Mouse (Mus musculus): ENCODE results near the gene Nrf1.

Gene Nrf1

DNA sequence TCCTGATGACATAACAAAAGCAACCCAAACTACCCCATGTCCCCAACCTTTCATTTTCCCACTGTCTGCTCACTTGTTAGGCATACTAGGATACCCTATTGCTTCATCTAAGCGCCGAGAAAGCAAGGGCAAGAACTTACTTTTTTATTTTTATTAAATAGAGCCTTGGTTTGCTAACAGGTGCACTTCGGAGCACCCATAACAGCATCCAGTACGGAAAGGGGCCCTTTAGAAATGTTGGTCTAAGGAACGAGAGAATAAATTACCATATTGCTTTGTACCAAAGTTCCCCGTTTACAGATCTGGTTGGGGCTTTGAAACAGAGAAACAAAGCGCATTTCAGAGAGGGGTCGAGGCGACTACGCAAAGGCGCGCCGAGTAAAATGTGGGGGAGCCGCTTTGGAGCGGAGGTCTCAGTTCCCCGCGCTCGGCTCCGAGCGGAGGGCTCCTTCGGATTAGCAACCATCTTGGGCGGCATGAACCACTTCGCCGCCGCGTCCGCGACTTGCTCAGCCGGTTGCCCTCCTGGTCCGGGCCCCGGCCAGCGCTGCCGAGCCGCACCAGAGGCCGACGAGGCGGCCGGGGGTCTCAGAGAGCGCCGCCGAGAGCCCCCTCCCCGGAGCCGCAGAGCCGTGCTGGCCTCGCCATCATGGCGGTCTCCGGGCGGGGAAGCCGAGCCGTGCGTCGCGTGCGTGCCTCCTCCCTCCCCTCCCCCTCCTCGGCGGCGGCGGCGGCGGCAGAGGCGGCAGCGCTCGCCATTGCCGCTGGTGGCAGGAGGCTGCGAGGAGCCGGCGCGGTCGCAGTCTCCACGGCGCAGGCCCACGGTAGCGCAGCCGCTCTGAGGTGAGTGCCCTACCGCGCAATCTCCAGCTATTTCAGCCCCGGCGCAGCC lies at the start of gene Nrf1:
Gene Nrf1, plus strand, starts transcription at position 718 of the 892 bp plus-strand sequence.
- DNase-seq, result peak; percentile 84 to 86

DNA sequence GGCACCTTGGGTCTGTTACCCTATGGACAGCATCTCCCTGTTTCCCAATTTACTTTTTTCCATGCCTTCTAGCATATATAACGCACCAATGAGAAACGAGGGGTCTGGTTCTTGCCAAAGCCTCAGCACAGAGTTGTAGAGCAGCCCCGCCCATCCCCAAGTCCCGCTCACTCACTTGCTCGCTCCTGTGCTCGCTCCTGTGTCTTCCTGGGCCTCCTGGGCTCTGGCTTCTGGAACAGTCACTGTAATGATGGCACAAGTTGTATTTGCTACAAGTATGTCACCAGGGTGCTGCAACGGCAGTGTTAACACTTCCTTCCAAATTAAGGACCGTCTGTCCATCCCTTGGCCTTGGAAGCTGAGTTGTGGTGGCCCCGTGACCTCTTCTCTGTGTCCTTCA lies 49.6 kb upstream of the Nrf1 start:
- no peak for DNase-seq

DNA sequence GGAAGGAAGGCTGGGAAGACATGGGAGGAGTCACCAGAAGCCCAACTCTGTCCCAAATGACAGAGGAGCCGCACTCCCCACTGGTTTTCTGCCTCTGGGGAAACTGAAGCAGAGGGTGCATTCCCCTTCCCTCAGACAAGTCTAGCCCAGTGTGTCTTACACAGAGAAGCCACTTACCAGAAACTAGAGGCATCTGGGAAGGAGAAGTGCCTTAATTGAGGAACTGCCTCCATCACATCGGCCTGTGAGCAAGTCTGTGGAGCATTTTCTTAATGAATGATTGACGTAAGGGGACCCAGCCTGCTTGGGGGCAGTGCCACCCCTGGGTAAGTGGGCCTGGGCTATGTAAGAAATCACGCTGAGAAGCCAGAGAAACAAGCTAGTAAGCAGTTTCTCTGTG lies 49.0 kb upstream of the Nrf1 start:
- DNase-seq, result no peak

DNA sequence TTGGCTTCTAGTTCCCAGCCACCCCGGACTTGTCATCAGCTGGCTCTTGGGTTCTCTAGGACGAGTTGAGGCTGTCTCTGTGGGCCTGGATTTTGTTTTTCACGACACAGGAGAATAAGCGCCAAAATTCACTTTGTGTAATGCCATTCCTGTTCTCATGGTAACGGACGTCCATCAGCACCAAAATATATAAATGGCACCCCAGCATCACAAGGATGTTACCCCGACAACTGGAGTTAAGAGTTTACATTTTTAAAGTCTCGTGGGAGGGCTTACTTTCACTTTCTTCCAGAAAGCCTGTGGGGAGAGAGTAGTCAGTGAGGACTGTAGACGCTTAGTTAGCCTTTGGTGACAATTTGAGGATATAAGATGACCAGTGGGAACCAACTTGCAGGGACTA lies 45.2 kb upstream of the Nrf1 start:
- DNase-seq, result no peak

DNA sequence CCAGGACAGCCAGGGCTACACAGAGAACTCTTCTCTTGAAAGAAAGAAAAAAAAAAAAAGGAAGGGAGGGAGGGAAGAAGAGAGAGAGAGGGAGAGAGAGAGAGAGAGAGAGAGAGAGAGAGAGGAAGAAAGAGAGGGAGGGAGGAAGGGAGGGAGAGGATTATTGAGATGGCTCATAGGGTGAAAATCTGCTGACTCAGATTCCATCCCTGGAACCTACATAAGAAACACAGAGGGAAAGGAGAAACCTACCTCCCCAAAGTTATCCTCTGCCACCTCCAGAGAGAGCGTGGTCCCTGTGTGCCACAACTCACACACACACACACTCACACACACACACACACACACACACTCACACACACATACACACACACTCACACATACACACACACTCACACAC lies 41.9 kb upstream of the Nrf1 start:
- DNase-seq, result no peak

DNA sequence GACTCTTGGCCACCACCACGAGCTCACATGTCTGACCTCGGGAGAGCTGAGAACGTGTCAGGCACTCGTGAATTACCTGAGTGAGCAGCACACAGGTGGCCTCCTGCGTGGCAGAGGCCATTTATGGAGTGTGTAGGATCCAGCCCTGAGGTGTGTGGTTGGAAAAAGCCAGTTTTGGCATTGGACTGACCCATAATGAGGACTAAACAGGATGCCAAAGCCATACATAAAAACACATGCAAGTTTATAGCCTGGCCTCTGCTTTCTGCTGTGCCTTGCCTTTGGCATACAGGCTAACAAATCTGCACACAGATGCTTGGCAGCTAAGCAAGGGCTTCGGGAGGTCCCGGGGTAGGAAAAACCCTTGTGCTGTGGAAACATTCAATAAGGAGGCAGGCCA lies 38.6 kb upstream of the Nrf1 start:
- DNase-seq, result no peak

DNA sequence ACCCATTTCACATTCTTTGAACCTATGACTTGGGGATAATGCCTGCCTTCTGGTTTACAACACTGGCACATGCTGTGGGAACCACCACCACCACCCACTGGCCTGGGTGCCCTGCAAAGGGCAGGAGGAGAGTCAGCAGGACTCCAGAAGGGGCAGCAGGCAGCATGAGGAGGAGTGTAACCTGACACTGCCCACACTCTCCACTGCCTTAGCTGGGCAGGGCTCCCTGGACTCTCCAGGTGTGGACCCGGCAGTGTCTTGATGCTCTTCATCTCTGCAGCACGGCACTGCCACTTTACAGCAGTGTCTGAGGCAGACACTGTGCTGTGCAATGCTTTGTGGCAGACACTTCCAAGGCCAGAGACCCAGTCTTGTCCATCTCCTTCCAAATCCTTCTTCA lies 34.3 kb upstream of the Nrf1 start:
- DNase-seq, result no peak

DNA sequence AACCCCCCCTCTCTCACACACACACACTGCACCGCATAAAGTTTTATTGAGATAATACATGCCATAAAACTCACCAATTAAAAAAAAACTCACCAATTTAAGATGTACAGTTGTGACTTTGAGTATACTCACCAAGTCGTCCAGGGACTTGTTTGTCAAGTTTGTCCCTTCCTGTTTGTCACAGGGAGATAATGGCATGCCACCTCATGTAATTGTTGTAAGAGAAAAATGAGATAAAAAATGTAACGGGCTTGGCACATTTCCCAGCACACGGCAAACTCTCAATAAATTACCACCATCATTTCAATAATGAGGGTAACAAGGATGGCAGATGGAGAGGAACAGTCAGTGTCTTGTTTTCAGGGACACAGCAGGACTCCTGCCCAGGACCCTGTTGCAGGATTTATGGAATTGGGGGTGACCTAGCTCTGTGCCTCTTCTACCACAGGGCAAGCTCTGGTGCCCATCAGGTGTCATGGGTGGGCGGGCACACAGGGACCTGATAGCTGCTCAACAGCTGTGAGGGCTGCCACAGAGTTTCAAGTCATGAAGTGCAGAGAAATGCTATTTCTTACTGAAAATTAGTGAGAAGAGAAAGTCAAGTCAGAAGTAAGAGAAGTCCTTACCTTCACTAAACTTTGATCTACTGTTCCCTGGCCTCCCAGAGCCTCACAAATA lies 33.5 kb upstream of the Nrf1 start:
- no peak for DNase-seq

DNA sequence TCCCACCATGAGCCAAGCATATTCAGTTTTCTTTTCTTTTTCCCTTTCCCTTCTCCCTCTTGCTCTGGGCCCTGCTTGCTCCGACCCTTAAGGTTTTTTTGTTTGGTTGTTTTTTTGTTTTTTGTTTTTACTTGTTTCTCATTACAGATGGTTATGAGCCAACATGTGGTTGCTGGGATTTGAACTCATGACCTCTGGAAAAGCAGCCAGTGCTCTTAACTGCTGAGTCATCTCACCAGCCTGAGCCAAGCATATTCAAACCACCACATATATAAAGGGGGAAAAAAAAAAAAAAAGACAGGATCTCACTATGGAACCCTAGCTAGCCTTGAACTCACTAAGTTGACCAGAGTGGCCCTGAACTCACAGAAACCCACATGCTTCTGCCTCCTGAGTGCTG lies 26.5 kb upstream of the Nrf1 start:
- DNase-seq, result no peak

DNA sequence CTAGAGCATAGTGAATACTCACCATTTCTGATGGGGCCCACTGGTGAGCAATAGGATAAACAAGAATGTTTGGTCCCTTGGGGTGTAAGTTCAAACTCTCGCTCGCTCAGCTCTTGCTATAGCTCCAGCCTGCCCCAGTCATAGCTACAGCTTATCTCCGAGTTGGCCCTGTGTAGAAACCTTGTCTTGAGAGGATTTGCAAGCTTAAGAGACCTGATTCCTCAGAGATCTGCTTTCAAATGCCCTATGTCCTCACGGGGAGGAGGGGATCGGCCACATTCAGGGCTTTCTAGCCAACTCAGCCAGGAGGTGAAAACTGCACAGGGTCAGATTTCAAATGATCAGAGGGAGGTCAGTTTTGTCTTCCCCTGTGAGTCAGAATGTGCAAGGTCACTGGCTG lies 26.1 kb upstream of the Nrf1 start:
- DNase-seq, result no peak

DNA sequence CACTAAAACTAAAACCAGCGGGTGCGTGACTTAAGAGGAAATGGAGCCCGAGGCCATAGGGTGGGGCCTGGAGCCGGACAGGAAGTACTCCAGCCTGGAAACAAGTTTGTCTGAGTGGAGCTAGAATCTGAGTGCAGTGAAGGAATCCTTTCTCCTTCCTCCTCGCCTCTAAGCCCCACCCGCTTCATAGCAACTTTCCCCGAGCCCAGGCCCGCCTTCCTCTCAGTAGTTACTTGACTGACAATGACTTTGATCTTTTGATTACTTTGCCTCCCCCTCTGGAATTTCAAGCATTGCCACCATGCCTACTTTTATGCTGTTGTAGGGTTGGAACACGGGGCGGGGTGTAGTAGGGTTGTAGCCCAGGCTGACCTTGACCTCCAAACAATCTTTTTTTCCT lies 21.0 kb upstream of the Nrf1 start:
- no peak for DNase-seq

DNA sequence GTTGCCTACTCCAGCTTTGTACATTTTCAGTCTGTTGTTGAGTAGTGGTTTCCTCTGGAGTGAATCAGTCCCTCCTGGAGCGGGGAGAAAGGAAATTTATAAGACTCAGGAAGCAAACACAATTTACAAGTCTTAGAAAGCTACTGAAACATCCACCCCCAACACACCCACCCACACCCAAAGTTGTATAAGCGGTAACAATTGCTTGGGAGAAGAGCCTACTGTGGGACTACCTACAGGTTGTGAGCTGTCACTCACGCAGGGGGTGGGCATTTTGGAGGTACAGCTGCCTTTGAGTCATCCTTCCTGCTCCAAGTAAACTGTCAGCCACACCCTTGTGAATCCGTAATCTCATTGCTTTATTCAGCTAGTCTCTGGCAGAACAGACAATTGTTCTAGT lies 19.4 kb upstream of the Nrf1 start:
- no peak for DNase-seq

DNA sequence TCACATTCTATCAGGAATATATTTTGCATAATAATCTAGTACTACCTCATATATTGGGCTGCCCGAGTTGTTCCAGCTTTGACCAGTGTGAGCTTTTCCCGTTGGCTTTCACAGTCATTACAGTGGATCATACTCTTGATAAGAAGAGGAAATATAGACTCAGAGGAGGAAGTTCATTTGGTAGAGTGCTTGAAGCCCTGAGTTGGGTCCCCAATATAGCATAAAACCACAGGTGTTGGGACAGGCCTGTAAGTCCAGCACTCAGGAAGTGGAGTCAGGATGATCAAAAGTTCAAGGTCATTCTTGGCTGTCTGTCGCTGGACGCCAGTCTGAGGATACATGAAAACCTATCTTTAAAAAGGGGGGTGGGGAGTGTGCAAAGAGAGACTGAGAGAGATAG lies 12.7 kb upstream of the Nrf1 start:
- no peak for DNase-seq

DNA sequence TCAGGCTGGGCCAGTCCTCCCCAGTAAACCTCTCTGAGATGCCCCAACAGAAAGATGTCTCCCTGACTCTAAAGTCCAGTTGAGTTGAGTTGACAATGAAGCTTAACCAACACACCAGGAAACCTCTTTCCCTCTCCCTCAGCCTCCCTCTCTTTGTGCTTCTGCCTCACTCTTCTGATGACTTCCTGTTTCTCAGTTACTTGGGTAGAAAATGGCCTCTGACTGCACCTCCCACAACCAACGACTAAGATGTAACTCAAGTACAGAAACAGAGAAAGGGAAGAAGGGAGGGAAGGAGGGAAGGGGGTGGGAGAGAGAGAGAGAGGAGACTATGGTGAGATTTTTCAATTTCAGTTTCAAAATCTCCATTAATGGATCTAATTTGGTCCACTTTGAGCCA lies 6.3 kb upstream of the Nrf1 start:
- no peak for DNase-seq

DNA sequence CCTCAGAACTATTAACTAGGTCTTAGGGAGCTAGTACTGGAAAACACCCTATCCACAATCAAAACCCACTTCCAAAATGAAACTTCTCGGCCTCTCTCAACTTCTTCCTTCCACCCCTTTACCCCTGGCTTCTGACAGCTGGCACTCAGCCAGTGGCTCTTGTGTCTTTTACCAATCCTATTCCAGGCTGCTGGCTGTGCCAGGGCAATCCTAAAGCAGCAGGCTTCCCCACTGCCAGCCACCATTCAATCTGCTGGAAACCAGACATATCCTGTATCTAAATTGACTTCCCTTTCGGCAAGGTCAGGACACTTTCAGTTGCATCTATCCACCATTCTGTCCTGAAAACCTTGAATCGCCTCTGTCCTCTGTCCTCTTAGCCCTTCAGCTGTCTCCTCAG lies 5.3 kb upstream of the Nrf1 start:
- DNase-seq, result no peak

DNA sequence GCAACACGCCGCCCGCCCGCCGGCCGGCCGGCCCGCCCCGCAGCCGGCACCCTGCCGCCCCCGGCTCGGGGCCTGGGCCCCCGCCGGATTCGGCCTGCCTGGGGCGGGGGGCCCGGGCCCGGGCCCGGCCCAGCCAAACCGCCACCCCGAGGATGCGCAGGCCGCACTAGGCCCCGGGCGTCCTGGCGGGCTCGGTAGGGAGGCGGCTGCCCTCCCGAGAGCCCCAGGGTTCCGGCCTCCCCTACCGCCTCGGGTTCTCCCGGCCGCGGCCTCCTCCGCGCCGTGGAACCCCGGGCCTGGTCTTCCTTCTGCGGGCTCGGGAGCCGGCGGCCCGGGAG lies 344 bp downstream of the Nrf1 start:
- no peak for DNase-seq

DNA sequence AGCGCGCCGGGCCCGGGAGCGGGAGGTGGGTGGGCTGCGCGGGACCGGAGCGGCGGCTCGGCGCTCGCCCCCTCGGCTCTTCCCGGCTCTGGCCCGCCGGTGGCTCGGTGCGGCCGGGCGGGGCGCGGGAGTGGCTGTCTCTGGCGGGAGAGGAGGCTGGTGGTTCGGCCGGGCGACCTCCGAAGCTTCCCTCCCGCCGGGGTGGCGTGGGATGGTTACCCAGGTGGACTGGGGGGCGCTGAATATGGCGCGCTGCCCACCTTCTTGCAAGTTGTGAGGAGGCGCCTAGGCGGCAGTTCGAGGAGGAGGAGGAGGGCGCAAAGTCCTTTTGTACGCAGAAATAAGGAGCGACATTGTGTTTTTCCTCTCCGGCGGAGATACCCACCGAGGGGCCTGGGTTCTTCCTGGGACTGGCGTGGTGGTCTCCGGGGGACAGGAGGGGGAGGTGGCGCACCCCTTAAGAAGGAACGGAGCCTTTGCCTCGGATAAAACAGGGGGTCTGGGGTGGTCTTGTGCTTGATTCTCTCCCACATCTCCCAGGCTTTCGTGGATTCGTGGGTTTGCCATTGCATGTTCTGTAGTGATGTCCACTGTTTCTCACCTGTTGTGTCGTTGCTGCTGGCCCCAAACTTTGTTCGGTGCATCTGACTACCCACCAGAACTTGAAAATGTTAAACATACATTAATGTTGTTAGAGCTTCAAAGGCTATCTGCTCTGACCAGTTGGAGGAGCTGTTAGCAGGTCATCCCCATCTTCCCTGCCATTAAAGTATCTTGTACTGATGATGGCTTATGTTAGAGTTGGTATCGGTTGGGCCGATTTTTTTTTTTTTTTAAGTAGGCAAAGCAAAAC lies 939 bp downstream of the Nrf1 start:
- peak; percentile 47 to 57 for DNase-seq

DNA sequence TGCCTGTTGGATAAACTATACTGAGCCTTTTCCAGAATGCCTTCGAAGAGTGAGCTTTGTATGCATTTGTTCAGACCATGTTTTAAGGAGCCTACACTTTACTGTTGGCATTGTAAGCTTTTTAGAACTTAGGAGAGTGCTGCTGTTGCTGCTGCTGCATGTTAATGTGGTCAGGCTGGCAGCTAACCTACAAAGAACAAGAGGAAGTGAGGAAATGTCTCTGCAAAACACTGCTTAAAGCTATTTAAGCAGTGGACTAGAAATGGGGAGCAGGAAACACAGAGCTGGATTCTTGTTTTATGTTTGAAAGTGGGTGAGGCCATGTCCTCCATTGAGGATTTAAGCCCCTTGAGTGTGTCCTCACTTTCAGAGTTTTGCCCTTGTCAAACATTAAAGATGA lies 5.3 kb downstream of the Nrf1 start:
- no peak for DNase-seq

DNA sequence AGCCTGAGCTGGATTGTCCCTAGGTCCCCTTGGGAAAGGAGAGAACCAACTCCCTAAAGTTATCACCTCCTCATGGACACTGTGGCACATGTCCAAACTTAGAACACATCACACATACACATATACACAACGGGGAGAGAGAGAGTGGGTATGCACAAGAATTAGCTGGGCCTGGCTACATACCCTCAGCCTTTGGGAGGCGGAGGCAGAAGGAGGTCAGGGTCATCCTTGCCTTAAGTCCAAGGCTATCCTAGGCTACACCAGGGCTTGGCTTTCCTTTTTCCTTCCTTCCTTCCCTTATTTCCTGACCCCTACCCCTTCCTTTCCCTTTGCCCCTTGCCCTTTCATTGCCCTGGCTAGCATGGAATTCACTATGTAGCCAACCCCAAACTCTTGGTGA lies 14.8 kb downstream of the Nrf1 start:
- DNase-seq, result no peak

DNA sequence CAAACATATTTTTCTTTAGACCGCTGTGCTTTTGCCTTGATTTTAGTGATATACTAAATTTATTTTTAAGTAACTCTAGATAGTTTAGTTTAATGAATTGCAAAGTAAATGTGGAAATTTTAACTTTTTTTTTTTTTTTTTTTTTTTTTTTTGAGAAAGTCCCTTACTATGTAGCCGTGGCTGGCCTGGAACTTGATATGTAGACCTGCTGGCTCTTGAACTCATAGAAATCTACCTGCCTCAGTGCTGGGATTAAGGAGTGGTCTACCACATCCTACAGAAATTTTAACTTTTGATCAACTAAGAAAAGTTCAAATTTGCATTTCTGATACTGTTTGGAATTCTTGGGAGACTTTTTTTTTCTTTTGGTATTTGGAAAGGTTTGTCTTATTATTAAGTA lies 17.6 kb downstream of the Nrf1 start:
- no peak for DNase-seq

DNA sequence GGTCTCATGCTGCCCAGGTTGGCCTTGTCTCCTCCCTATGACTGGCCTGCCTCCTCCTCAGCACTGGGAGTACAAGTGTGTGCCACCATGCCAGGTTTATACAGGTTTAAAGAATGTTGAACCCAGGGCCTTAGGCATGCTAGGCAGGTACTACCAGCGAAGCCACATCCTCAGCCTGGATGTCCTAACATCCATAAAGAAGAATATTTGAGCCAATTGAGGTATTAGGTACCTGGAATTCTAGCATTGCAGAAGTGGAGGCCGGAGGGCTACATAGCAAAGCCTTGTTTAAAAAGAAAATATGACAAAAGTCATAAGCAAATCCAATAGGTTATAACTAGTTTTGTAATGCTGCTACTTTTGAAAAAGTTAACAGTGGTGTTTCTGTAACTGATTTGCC lies 19.0 kb downstream of the Nrf1 start:
- no peak for DNase-seq

DNA sequence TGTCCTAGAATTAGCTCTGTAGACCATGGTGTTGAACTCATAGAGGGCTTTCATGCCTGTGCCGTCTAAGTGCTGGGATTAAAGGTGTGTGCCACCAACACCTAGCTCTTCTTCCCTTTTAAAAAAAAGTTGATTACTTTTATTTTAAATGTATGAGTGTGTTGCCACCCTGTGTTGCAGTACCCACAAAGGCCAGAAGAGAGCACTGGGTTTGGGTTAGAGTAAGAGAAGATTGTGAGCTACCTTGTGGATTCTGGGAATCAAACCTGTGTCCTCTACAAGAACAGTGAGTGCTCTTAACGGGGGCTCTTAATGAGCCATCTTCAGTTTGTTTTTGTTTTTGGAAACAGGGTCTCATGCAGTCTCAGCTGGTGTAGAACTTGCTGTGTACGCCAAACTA lies 24.7 kb downstream of the Nrf1 start:
- DNase-seq, result no peak

DNA sequence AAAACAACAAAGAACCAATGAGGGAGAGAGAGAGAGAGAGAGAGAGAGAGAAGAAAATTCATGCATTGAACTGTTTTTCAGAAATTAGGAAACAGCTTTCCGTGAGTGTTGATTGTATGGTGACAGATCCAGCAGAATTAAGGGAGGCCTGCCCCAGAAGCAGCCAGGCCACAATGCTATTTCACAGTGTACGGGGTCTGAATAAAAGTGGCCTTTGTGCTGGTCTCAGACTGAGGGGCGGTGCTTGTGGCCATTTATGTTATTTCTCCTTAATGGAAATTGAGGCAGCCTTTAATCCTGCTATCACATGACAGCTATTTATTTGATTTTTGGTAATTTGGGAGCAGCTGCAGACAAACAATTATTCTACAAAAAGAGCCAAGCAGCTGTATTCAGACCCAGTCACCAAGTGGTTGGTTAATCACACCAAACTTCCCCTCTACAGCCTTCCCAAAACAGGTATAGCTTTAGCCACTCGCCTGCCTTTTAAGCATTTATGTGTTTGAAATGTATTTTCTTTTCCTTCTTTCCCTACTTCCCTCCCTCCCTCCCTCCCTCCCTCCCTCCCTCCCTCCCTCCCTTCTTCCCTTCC lies 31.2 kb downstream of the Nrf1 start:
- no peak for DNase-seq

Measured in thymus, adult 18-20 months (tissue).